Mouse (Mus musculus) kidney, adult 10 weeks (tissue): Measurements from ENCODE around the gene Gm9639. TPM values are rescaled to one million over a fixed set of nuclear protein-coding genes. Genes with fewer than 3 reads are reported as not detected.

ENCODE experiments used
- polyA plus RNA-seq: library from polyadenylated mRNA; stranded (reverse); fragments of 350-450 nt; fragmentation: Illumina TruSeq; extraction: RNeasy Lipid Tissue Mini Kit (QIAGEN cat#74804); gene quantifications from one replicate; pipeline ENCODE4 v1.2.3, GENCODE M21; 2014; ENCODE audit warnings: low read depth, low replicate concordance

Gm9639 gene
- polyA plus RNA-seq: not detected

GRCm38 (mm10) chr10:77794976-77795375 lies at the start of gene Gm9639:
Gene Gm9639 (minus strand): TSS chr10:77795076.

GRCm38 (mm10) chr10:77835647-77836046 lies 40.8 kb upstream of the Gm9639 start, which contains the start of gene Krtap10-10:
Gene Krtap10-10 (plus strand): TSS chr10:77835947.

GRCm38 (mm10) chr10:77826951-77827350 lies 32.1 kb upstream of the Gm9639 start, which contains the start of gene Krtap10-4:
Gene Krtap10-4 (minus strand): TSS chr10:77827095.

DNA sequence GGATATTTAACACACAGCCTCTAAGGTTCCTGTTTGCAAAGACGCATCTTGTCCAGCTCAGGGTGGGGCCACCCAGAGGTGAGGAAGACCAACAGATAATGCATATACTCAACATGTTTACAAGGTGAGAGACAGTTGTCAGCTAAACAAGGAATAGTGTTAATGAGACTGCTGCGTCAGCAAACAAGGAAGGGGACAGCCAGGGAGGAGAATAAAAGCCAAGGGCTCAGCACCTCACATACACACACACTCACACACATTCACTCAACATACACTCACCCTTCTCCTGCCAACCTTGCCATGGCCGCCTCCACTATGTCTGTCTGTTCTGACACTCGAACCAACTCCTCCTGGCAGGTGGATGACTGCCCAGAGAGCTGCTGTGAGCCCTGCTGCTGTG lies 19.5 kb upstream of the Gm9639 start, which contains the start of gene Gm2696:
Gene Gm2696 (plus strand): TSS at position 301 of the 400 bp plus-strand sequence.

DNA sequence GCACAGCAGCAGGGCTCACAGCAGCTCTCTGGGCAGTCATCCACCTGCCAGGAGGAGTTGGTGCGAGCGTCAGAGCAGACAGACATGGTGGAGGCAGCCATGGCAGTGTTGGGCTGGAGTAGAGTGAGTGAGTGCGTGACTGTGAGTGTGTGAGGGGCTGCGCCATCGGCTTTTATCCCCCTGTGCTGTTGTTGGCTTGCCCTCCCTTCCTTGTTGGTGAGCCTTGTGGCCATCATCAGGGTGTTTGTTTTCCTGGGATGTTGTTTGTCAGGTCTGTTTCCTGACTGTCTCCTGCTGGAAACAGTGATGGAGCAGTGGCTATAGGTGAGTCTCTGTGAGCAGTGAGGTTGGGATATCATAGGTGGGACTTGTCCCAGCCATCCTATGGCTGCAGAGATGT lies 16.9 kb upstream of the Gm9639 start, which contains the start of gene Gm9507:
Gene Gm9507 (minus strand): TSS at position 101 of the 400 bp plus-strand sequence.

GRCm38 (mm10) chr10:77798921-77799508 lies 4.1 kb upstream of the Gm9639 start, which contains the start of gene Gm19668:
Gene Gm19668 (minus strand): TSS chr10:77799133.

GRCm38 (mm10) chr10:77787876-77788275 lies 7.0 kb downstream of the Gm9639 start, which contains the start of gene Gm7137:
Gene Gm7137 (minus strand): TSS chr10:77788200.

DNA sequence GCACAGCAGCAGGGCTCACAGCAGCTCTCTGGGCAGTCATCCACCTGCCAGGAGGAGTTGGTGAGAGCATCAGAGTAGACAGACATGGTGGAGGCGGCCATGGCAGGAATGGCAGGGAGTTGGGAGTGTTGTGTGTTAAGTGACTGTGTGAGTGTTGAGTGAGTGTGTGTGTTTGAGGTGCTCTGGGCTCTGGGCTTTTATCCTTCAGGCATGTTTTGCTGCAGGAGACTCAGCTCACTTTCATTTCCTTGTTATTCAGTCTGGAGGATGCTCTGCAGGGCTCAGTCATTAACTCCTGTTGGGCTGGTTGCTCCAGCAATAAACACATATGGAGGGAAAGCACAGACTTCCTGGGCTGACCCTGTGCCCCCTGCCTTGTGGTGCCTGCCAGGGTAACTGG lies 12.4 kb downstream of the Gm9639 start, which contains the start of gene Gm3250:
Gene Gm3250 (minus strand): TSS at position 101 of the 400 bp plus-strand sequence.

GRCm38 (mm10) chr10:77776844-77777243 lies 18.0 kb downstream of the Gm9639 start, which contains the start of gene Gm7138:
Gene Gm7138 (minus strand): TSS chr10:77776944.

DNA sequence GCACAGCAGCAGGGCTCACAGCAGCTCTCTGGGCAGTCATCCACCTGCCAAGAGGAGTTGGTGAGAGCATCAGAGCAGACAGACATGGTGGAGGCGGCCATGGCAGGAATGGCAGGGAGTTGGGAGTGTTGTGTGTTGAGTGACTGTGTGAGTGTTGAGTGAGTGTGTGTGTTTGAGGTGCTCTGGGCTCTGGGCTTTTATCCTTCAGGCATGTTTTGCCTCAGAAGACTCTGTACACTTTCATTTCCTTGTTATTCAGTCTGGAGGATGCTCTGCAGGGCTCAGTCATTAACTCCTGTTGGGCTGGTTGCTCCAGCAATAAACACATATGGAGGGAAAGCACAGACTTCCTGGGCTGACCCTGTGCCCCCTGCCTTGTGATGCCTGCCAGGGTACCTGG lies 23.7 kb downstream of the Gm9639 start, which contains the start of gene Gm3238:
Gene Gm3238 (minus strand): TSS at position 101 of the 400 bp plus-strand sequence.

DNA sequence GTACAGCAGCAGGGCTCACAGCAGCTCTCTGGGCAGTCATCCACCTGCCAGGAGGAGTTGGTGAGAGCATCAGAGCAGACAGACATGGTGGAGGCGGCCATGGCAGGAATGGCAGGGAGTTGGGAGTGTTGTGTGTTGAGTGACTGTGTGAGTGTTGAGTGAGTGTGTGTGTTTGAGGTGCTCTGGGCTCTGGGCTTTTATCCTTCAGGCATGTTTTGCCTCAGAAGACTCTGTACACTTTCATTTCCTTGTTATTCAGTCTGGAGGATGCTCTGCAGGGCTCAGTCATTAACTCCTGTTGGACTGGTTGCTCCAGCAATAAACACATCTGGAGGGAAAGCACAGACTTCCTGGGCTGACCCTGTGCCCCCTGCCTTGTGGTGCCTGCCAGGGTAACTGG lies 35.3 kb downstream of the Gm9639 start, which contains the start of gene Gm3233:
Gene Gm3233 (minus strand): TSS at position 101 of the 400 bp plus-strand sequence.

GRCm38 (mm10) chr10:77751254-77751653 lies 43.6 kb downstream of the Gm9639 start, which contains the start of gene Gm9736:
Gene Gm9736 (minus strand): TSS chr10:77751354.

Other genes starting within 250 kb of the Gm9639 start
- 229 TPM for gene Pttg1ip, start 213.4 kb downstream of the Gm9639 start, polyA plus RNA-seq
- 77.9 TPM for gene Sumo3, start 189.0 kb downstream of the Gm9639 start, polyA plus RNA-seq
- not detected for gene Gm49325, start 188.9 kb downstream of the Gm9639 start, polyA plus RNA-seq
- 6.5 TPM for gene Ube2g2, start 172.8 kb downstream of the Gm9639 start, polyA plus RNA-seq
- gene Tspear, start 108.5 kb downstream of the Gm9639 start, polyA plus RNA-seq: not detected
- not detected for gene Gm19402, start 104.3 kb downstream of the Gm9639 start, polyA plus RNA-seq
- not detected for gene Gm9508, start 97.8 kb downstream of the Gm9639 start, polyA plus RNA-seq
- not detected for gene Gm10272, start 88.5 kb downstream of the Gm9639 start, polyA plus RNA-seq
- not detected for gene Gm10024, start 83.6 kb downstream of the Gm9639 start, polyA plus RNA-seq
- not detected for gene Gm10142, start 79.3 kb downstream of the Gm9639 start, polyA plus RNA-seq
- gene Krtap12-1, start 74.5 kb downstream of the Gm9639 start, polyA plus RNA-seq: not detected
- gene Gm10100, start 68.6 kb downstream of the Gm9639 start, polyA plus RNA-seq: not detected
- not detected for gene Gm18596, start 52.4 kb downstream of the Gm9639 start, polyA plus RNA-seq
- gene Gm9736, start 43.7 kb downstream of the Gm9639 start, polyA plus RNA-seq: not detected
- gene Gm3233, start 35.4 kb downstream of the Gm9639 start, polyA plus RNA-seq: not detected
- not detected for gene Gm3238, start 23.8 kb downstream of the Gm9639 start, polyA plus RNA-seq
- not detected for gene Gm7138, start 18.1 kb downstream of the Gm9639 start, polyA plus RNA-seq
- gene Gm3250, start 12.5 kb downstream of the Gm9639 start, polyA plus RNA-seq: not detected
- gene Gm7137, start 6.9 kb downstream of the Gm9639 start, polyA plus RNA-seq: not detected
- not detected for gene Gm19668, start 4.1 kb upstream of the Gm9639 start, polyA plus RNA-seq
- not detected for gene Gm9507, start 16.8 kb upstream of the Gm9639 start, polyA plus RNA-seq
- gene Gm2696, start 19.6 kb upstream of the Gm9639 start, polyA plus RNA-seq: not detected
- gene Krtap10-4, start 32.0 kb upstream of the Gm9639 start, polyA plus RNA-seq: not detected
- not detected for gene Krtap10-10, start 40.9 kb upstream of the Gm9639 start, polyA plus RNA-seq
- not detected for gene Gm36176, start 51.7 kb upstream of the Gm9639 start, polyA plus RNA-seq
- gene Gm10318, start 57.8 kb upstream of the Gm9639 start, polyA plus RNA-seq: not detected
- gene Gm3285, start 66.9 kb upstream of the Gm9639 start, polyA plus RNA-seq: not detected
- 2.5 TPM for gene Lrrc3, start 107.5 kb upstream of the Gm9639 start, polyA plus RNA-seq
- not detected for gene Trpm2, start 175.5 kb upstream of the Gm9639 start, polyA plus RNA-seq
- 2.7 TPM for gene 1810043G02Rik, start 183.4 kb upstream of the Gm9639 start, polyA plus RNA-seq
- gene Pfkl, start 215.0 kb upstream of the Gm9639 start, polyA plus RNA-seq: 1.4 TPM
- not detected for gene Dnmt3l, start 246.9 kb upstream of the Gm9639 start, polyA plus RNA-seq
- not detected for gene Aire, start 248.5 kb upstream of the Gm9639 start, polyA plus RNA-seq